Mouse (Mus musculus) cerebellum, adult 2 months (tissue): ENCODE data around the gene Wnt11. TPM values are rescaled to one million over a fixed set of nuclear protein-coding genes. Genes with fewer than 3 reads are reported as not detected.

ENCODE experiments used
- DNase-seq, 2 experiments: peaks; one replicate each; pipeline ENCODE4 v3.0.0; 2021
- H3K27ac ChIP-seq: fragments of 200-500 bp; 2 replicates; pipeline ENCODE4 v1.5.1; 2012; ENCODE audit warnings: low read length, control low read depth, inconsistent platforms; ENCODE audit not compliant: insufficient read depth
- H3K27me3 ChIP-seq: fragments of 200-500 bp; 2 replicates; pipeline ENCODE4 v1.6.1; 2012; ENCODE audit warnings: inconsistent platforms, mild to moderate bottlenecking, low read length, moderate library complexity; ENCODE audit not compliant: control insufficient read depth, insufficient read depth
- H3K4me1 ChIP-seq: fragments of 200-500 bp; 2 replicates; pipeline ENCODE4 v1.6.1; 2011; ENCODE audit warnings: low read length; ENCODE audit not compliant: control insufficient read depth, insufficient read depth
- H3K4me3 ChIP-seq: fragments of 200-500 bp; replicated peaks from 2 replicates; pipeline ENCODE3; 2011; ENCODE audit warnings: mild to moderate bottlenecking, low read depth, low read length, control low read depth; ENCODE audit not compliant: insufficient read depth
- CTCF ChIP-seq: fragments of 200-500 bp; IDR thresholded peaks from 2 replicates; pipeline ENCODE4 v1.5.1; 2011; ENCODE audit warnings: low read depth, mild to moderate bottlenecking, control low read depth, low read length, moderate library complexity, borderline replicate concordance; ENCODE audit not compliant: insufficient read depth
- POLR2A ChIP-seq: fragments of 200-500 bp; IDR thresholded peaks from 2 replicates; pipeline ENCODE4 v1.6.1; 2011; ENCODE audit warnings: low read length, control low read depth, borderline replicate concordance; ENCODE audit not compliant: insufficient read depth
- WGBS: fragments of 180-500 bp; shearing (Covaris S2); methylation state at CpG from one replicate; pipeline ENCODE4 v1.1.7; 2018; 5-methylcytosine and 5-hydroxymethylcytosine counted together
- polyA plus RNA-seq: library from polyadenylated mRNA; depleted of rRNA; stranded (reverse); fragments of >200 nt; gene quantifications from 2 replicates; pipeline ENCODE4 v1.2.3, GENCODE M21; 2012

The Wnt11 gene
- polyA plus RNA-seq, 1 experiment = 1.5 TPM

DNA sequence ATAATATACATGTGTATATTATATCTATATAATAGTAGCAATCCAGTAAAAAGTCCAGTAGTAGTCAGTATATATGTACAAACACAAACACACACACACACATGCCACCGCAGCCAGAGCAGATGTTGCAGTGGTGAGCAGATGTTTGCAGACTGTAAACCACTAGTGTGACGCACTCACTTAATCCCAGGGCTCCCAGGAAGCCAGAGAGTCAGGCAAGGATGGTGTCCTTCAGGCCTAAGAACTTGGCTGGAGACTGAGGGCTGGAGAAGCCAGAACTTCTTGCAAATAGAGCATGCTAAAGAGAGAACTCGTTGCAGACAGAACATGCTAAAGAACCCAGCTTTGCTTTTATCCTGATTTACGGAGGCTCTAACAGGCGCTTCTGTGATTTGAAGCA is 39.3 kb upstream of the Wnt11 start:
- no peaks in the 10 kb centered on the region; the same call in 1 of the 2 replicates for H3K4me1 ChIP-seq
- no peak for DNase-seq
- 83% methylated on average over 5 of the region's 5 CpGs for WGBS
- H3K4me3 ChIP-seq = no peak overlapping the region
- no peak overlapping the region for H3K27ac ChIP-seq
- no peaks in the 10 kb centered on the region for H3K27me3 ChIP-seq
- no peak for TF ChIP-seq POLR2A
- no peak for TF ChIP-seq CTCF

DNA sequence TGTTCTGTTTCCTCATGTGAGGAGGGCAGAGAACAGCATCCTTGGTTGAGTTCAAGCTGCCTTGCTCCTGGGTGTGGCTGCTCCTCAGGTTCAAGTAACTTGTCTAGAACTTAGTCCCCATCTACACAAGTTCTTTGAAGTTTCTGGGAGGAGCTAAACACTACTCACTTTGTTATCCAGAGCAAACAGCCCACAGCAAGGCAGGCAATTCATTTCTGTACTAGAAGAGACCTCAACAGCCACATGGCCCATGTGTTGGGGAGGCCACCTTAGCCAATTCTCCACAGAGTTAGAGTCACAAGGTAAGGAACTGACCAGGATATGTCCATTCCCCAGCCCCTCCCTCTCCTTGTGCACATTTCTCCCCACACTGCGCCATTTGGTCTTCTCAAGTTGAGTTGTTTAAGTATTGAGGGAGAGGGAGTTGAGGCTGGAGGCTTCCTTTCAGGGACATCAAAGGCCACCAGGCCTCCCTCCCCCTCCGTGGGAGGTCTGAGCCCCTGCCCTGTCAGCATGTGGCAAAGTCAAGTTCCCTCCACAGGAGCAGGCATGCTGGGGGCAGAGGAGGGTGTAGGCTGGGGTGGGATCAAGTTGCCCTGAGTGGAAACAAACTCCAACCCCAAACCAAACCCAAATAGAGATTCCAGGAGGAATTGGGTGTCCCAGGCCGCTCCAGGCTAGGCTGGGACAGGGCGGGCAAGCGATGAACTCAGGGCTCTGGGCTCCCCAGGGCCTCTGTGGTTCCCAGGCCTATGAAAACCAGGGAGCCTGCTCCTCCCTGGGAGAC is 37.4 kb upstream of the Wnt11 start:
- H3K27me3 ChIP-seq = no peaks in the 10 kb centered on the region
- TF ChIP-seq CTCF (no peak), POLR2A (no peak)
- no peaks in the 10 kb centered on the region; the same call in 1 of the 2 replicates for H3K4me1 ChIP-seq
- no peak for DNase-seq
- WGBS = 65% methylated on average over 5 of the region's 5 CpGs
- no peak overlapping the region for H3K4me3 ChIP-seq
- H3K27ac ChIP-seq = no peak overlapping the region

DNA sequence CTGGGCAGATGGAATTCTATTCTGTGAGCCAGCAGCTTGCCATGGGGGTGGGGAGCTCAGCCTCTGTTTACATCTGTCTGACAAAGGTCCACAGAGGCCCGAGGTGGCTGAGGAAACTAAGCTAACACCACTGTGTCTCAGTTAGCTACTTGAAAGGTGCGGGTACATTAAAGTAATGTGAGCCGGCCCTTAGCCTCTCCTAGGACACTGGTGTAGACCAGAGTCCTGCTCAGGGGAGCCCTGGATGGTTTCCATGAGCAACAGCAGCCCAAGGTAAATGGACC is 36.8 kb upstream of the Wnt11 start:
- H3K27ac ChIP-seq = no peak overlapping the region
- no peaks in the 10 kb centered on the region; the same call in 1 of the 2 replicates for H3K4me1 ChIP-seq
- WGBS = 69% methylated on average over 3 of the region's 3 CpGs

DNA sequence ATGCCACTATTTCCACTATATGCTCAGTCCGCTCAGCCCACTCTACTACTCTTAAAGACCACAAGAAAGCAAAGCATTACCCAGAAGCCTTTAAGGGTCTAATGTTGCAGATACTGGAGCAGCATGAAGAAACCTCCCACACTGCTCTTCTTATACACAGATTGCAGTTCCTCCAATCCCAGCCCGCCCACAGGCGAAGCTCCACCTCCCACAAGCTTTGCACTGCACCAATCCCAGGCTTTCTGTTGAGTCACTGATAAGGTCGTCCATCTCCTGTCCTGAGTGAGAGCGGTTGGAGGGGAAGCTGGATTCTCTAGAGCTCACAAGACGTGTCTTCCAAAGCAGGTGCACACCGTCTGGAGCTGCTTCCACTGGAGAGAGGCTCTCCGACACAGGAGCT is 34.5 kb upstream of the Wnt11 start:
- Histone ChIP-seq H3K4me3 (no peak overlapping the region), H3K4me1 (no peaks in the 10 kb centered on the region; the same call in 1 of the 2 replicates), H3K27ac (no peak overlapping the region), H3K27me3 (no peaks in the 10 kb centered on the region)
- TF ChIP-seq POLR2A (no peak), CTCF (no peak)
- DNase-seq = no peak
- 70% methylated on average over 8 of the region's 8 CpGs for WGBS

More for the DNA sequence above, 36.8 kb upstream of the Wnt11 start:
- Histone ChIP-seq H3K27me3 (no peaks in the 10 kb centered on the region), H3K4me3 (no peak overlapping the region)
- TF ChIP-seq CTCF = no peak
- TF ChIP-seq POLR2A = no peak
- DNase-seq = no peak

DNA sequence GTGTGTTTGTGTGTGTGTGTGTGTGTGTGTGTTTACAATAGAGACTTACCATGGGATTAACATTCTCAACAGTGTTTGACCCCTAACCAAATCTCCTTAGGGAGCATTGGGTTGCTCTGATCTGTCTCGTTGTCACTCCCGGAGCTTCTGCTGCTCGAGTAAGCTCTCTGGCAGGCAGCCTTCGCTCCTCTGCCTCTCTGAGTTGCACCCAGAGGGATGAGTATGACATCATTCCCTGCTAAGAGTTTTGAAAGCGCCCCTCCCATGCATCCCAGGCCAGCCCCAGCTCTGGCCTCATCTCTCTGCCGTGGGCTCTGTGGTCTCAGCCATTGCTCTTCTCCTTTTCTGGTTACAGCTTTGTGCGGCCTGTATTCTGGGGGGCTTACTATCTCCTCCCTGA is 33.8 kb upstream of the Wnt11 start:
- no peak overlapping the region for H3K4me3 ChIP-seq
- H3K4me1 ChIP-seq = no peaks in the 10 kb centered on the region; the same call in 1 of the 2 replicates
- TF ChIP-seq POLR2A = no peak
- no peak for DNase-seq
- 54% methylated on average over 7 of the region's 7 CpGs for WGBS
- no peak overlapping the region for H3K27ac ChIP-seq
- no peaks in the 10 kb centered on the region for H3K27me3 ChIP-seq

DNA sequence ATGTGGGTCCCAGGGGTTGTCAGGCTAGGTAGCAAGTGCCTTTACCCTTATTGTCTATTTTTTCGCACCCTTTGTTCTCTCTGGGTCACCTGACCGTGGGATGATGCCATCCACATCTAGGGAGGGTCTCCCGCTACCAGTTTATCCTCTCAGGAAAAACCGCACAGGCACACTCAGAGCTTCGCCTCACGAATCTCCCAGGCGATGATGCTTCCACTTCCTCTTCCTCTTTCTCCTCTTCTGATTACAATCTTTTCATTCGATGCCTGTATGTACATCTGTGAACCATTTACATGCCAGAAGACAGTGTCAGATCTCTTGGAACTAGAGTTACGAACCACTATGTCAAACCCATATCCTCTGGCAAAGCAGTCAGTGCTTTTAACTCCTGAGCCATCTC is 31.7 kb upstream of the Wnt11 start:
- Histone ChIP-seq H3K4me3 (no peak overlapping the region), H3K27me3 (no peaks in the 10 kb centered on the region), H3K4me1 (no peaks in the 10 kb centered on the region), H3K27ac (no peak overlapping the region)
- 89% methylated on average over 9 of the region's 9 CpGs for WGBS
- DNase-seq = no peak
- TF ChIP-seq POLR2A = no peak
- no peak for TF ChIP-seq CTCF

DNA sequence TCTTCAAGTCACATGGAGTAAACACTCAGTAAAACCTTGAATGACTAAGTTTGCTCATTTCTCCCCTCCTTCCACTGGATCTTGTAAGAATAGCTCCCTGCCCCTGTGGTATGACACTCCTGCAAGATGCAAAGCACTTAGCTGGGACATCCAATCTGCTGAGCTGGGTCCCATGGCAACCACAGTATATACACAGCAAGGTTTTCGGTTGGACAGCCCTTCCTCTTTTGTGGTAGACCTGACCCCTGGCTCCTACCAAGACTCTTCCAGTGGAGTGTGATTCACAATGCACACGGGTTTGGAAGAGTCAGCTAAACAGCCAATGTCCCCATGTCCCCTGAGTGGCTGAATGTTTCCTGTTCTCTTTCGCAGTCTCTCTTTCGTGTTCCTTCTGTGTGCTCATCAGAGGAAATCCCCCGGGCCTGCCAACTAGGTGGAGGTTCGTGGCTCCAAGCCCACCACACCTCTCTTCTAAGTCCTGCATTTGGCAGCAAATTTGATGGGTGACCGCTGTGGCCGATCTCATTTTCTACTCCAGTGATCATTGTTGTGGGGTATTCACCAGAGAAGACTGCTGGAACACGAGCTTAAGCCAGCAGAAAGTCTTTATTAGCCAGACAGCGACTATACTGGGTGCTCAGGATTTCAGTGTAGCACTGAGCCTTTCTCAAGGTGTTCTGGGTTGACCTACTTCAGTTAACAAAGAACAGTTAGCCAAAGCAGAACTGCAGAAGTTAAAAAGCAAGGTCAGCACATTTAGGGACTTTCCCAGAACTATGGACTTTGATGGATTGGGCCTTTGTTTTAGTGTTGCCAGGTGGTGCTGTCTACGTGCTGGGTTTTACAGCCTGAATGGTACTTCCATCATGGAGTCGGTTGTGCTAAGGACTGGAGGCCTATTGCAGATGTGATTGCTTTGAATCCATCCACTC is 29.8 kb upstream of the Wnt11 start:
- no peak for DNase-seq
- Histone ChIP-seq H3K4me3 (no peak overlapping the region), H3K27me3 (no peaks in the 10 kb centered on the region), H3K27ac (no peak overlapping the region), H3K4me1 (no peaks in the 10 kb centered on the region)
- TF ChIP-seq POLR2A (no peak), CTCF (no peak)
- WGBS = 34% methylated on average over 12 of the region's 12 CpGs

DNA sequence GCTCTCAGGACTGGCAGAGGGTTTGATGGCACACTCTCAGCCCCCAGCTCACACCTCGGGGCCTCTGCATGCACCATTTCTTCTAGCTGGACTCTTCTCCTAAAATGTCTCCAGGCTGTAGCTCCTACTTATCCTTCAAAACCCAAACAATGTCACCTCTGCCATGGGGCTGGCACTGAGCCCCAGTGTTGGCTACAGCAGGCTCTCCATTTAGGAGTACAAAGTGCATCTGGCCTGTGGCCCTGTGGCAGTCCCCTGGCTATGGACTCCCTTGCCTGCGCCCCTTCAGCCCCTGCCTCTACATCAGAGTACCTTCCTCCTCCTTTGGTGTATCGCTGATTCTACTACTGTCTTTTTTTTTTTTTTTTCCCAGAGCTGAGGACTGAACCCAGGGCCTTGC is 28.0 kb upstream of the Wnt11 start:
- DNase-seq = no peak
- no peak overlapping the region for H3K27ac ChIP-seq
- no peaks in the 10 kb centered on the region for H3K27me3 ChIP-seq
- no peak overlapping the region for H3K4me3 ChIP-seq
- no peak for TF ChIP-seq POLR2A
- TF ChIP-seq CTCF = no peak
- WGBS = 72% methylated on average over 3 of the region's 3 CpGs
- no peaks in the 10 kb centered on the region for H3K4me1 ChIP-seq
